Mouse (Mus musculus) myocyte (in vitro differentiated cells): ENCODE measurements around the gene Ikzf1. TPM values are rescaled to one million over a fixed set of nuclear protein-coding genes. Genes with fewer than 3 reads are reported as not detected.

Experiments used
- H3K27me3 ChIP-seq: one replicate; pipeline ENCODE4 v1.6.1; 2011; ENCODE audit not compliant: control insufficient read depth, insufficient read depth, insufficient read length
- H3K36me3 ChIP-seq: one replicate; pipeline ENCODE4 v1.6.1; 2011; ENCODE audit not compliant: control insufficient read depth, insufficient read depth
- H3K4me2 ChIP-seq: one replicate; pipeline ENCODE4 v1.6.1; 2011; ENCODE audit warnings: low read depth, control low read depth
- H3K4me3 ChIP-seq: one replicate; pipeline ENCODE4 v1.5.1; 2011; ENCODE audit warnings: mild to moderate bottlenecking, control low read depth, moderate library complexity
- H3K79me2 ChIP-seq: one replicate; pipeline ENCODE4 v1.6.1; 2011; ENCODE audit not compliant: control insufficient read depth, insufficient read depth
- H3ac ChIP-seq: one replicate; pipeline ENCODE4 v1.6.1; 2011; ENCODE audit not compliant: control insufficient read depth, insufficient read length
- CEBPB ChIP-seq: IDR thresholded peaks from 2 replicates; pipeline ENCODE4 v1.6.1; 2011; ENCODE audit warnings: mild to moderate bottlenecking, moderate library complexity; ENCODE audit not compliant: poor library complexity, insufficient read depth, severe bottlenecking
- E2F4 ChIP-seq: IDR thresholded peaks from one replicate; pipeline ENCODE4 v1.6.1; 2011; ENCODE audit warnings: mild to moderate bottlenecking, control low read depth, moderate library complexity; ENCODE audit not compliant: insufficient read depth
- MAX ChIP-seq: IDR thresholded peaks from one replicate; pipeline ENCODE4 v1.6.1; 2011; ENCODE audit warnings: low read depth, mild to moderate bottlenecking, control low read depth
- MYOD1 ChIP-seq, 3 experiments: IDR thresholded peaks; one replicate each; pipeline ENCODE4 v1.6.1; 2011; ENCODE audit warnings: control low read depth in 2 of 3, low read depth in 2 of 3, mild to moderate bottlenecking in 2 of 3, moderate library complexity in 1 of 3; ENCODE audit not compliant: insufficient read length in 2 of 3, control insufficient read depth in 1 of 3
- MYOG ChIP-seq, 3 experiments: IDR thresholded peaks; one replicate each; pipeline ENCODE4 v1.6.1; 2011; ENCODE audit warnings: control low read depth in 2 of 3, low read depth in 2 of 3, mild to moderate bottlenecking in 2 of 3; ENCODE audit not compliant: insufficient read length in 2 of 3, control insufficient read depth in 1 of 3, insufficient read depth in 1 of 3
- POLR2A ChIP-seq: IDR thresholded peaks from one replicate; pipeline ENCODE4 v1.6.1; 2011; ENCODE audit warnings: low read depth, mild to moderate bottlenecking, control low read depth, moderate library complexity; ENCODE audit not compliant: insufficient read length
- POLR2AphosphoS2 ChIP-seq: IDR thresholded peaks from one replicate; pipeline ENCODE4 v1.6.1; 2011; ENCODE audit warnings: low read depth, control low read depth; ENCODE audit not compliant: insufficient read length
- REST ChIP-seq: IDR thresholded peaks from one replicate; pipeline ENCODE4 v1.6.1; 2011; ENCODE audit warnings: mild to moderate bottlenecking, control low read depth, moderate library complexity; ENCODE audit not compliant: insufficient read depth, insufficient read length
- SRF ChIP-seq: IDR thresholded peaks from one replicate; pipeline ENCODE4 v1.6.1; 2011; ENCODE audit warnings: low read depth; ENCODE audit not compliant: control insufficient read depth, insufficient read length
- TCF12 ChIP-seq: IDR thresholded peaks from one replicate; pipeline ENCODE4 v1.6.1; 2011; ENCODE audit warnings: mild to moderate bottlenecking, control low read depth; ENCODE audit not compliant: poor library complexity, insufficient read depth, severe bottlenecking
- TCF3 ChIP-seq: IDR thresholded peaks from one replicate; pipeline ENCODE4 v1.6.1; 2011; ENCODE audit warnings: low read depth, control low read depth; ENCODE audit not compliant: insufficient read length
- USF1 ChIP-seq: IDR thresholded peaks from one replicate; pipeline ENCODE4 v1.6.1; 2011; ENCODE audit warnings: low read depth, mild to moderate bottlenecking, control low read depth, moderate library complexity
- polyA plus RNA-seq: library from polyadenylated mRNA; unstranded; fragments of >200 nt; fragmentation: generic; extraction: Trizol; gene quantifications from one replicate; pipeline ENCODE4 v1.2.1, GENCODE M21; 2012; ENCODE audit warnings: missing spikeins

Gene Ikzf1
- polyA plus RNA-seq, 1 experiment: 0.19 TPM

- no peaks in the 10 kb centered on the region for H3K36me3 ChIP-seq
- no peaks in the 10 kb centered on the region for H3K79me2 ChIP-seq
- H3K4me2 ChIP-seq: no peak overlapping the region
- TF ChIP-seq SRF: no peak
- no peak for TF ChIP-seq TCF3
- TF ChIP-seq MYOD1 (IDR thresholded peaks at IDR 0.05; ENCODE audit: control insufficient read depth in 1 of 3, insufficient read length in 2 of 3, low read depth in 2 of 3): peak in 1 of 3 experiments; percentile 17
- no peak for TF ChIP-seq POLR2AphosphoS2
- TF ChIP-seq USF1: no peak
- no peak for TF ChIP-seq E2F4
- TF ChIP-seq CEBPB: no peak
- TF ChIP-seq MYOG (IDR thresholded peaks at IDR 0.05; ENCODE audit: control insufficient read depth in 1 of 3, insufficient read depth in 1 of 3, insufficient read length in 2 of 3, low read depth in 2 of 3): peak in 1 of 3 experiments; percentile 22
- TF ChIP-seq TCF12: no peak
- no peak overlapping the region for H3ac ChIP-seq
- H3K4me3 ChIP-seq: no peak overlapping the region
- H3K27me3 ChIP-seq: no peaks in the 10 kb centered on the region
Observed at GRCm38 (mm10) chr11:11658834-11659233, 26.0 kb upstream of the Ikzf1 start.

- no peak overlapping the region for H3K4me2 ChIP-seq
- H3ac ChIP-seq: no peak overlapping the region
- H3K4me3 ChIP-seq: no peak overlapping the region
- H3K79me2 ChIP-seq: no peaks in the 10 kb centered on the region
- no peaks in the 10 kb centered on the region for H3K36me3 ChIP-seq
- no peaks in the 10 kb centered on the region for H3K27me3 ChIP-seq
- TF ChIP-seq TCF12 (no peak), TCF3 (no peak), POLR2AphosphoS2 (no peak), E2F4 (no peak), USF1 (no peak)
Observed at GRCm38 (mm10) chr11:11660651-11661050, 24.2 kb upstream of the Ikzf1 start.

- Histone ChIP-seq H3K36me3 (no peaks in the 10 kb centered on the region), H3K27me3 (no peaks in the 10 kb centered on the region)
- peak in 1 of 3 experiments; percentile 33 for TF ChIP-seq MYOG (IDR thresholded peaks at IDR 0.05; ENCODE audit: control insufficient read depth in 1 of 3, insufficient read depth in 1 of 3, insufficient read length in 2 of 3, low read depth in 2 of 3)
- no peak for TF ChIP-seq SRF
- TF ChIP-seq MYOD1 (IDR thresholded peaks at IDR 0.05; ENCODE audit: control insufficient read depth in 1 of 3, insufficient read length in 2 of 3, low read depth in 2 of 3): peak in 1 of 3 experiments; percentile 3
- TF ChIP-seq CEBPB: no peak
- no peak for TF ChIP-seq TCF12
- no peak for TF ChIP-seq POLR2A
- TF ChIP-seq REST: no peak
Observed at GRCm38 (mm10) chr11:11667254-11667921, 17.4 kb upstream of the Ikzf1 start.

GRCm38 (mm10) chr11:11667922-11668290 lies 16.9 kb upstream of the Ikzf1 start:
- Histone ChIP-seq H3K36me3 (no peaks in the 10 kb centered on the region), H3K27me3 (no peaks in the 10 kb centered on the region), H3K4me2 (no peak overlapping the region), H3K79me2 (no peaks in the 10 kb centered on the region), H3ac (no peak overlapping the region), H3K4me3 (no peak overlapping the region)
- TF ChIP-seq TCF12 (no peak), REST (no peak), E2F4 (no peak), USF1 (no peak), POLR2A (no peak), CEBPB (no peak), MYOD1 (IDR thresholded peaks at IDR 0.05; ENCODE audit: control insufficient read depth in 1 of 3, insufficient read length in 2 of 3, low read depth in 2 of 3) (no peak), MAX (no peak), POLR2AphosphoS2 (no peak), SRF (no peak), MYOG (IDR thresholded peaks at IDR 0.05; ENCODE audit: control insufficient read depth in 1 of 3, insufficient read depth in 1 of 3, insufficient read length in 2 of 3, low read depth in 2 of 3) (no peak), TCF3 (no peak)

More at GRCm38 (mm10) chr11:11667254-11667921, 17.4 kb upstream of the Ikzf1 start:
- Histone ChIP-seq H3ac (no peak overlapping the region), H3K4me2 (no peak overlapping the region), H3K79me2 (no peaks in the 10 kb centered on the region), H3K4me3 (no peak overlapping the region)

GRCm38 (mm10) chr11:11672974-11673373 lies 11.8 kb upstream of the Ikzf1 start:
- H3K4me2 ChIP-seq: no peak overlapping the region
- no peak overlapping the region for H3ac ChIP-seq
- TF ChIP-seq E2F4 (no peak), MAX (no peak), MYOD1 (IDR thresholded peaks at IDR 0.05; ENCODE audit: control insufficient read depth in 1 of 3, insufficient read length in 2 of 3, low read depth in 2 of 3) (no peak), POLR2A (no peak), CEBPB (no peak)

More at GRCm38 (mm10) chr11:11672974-11673373, 11.8 kb upstream of the Ikzf1 start:
- H3K27me3 ChIP-seq: no peaks in the 10 kb centered on the region
- H3K36me3 ChIP-seq: no peaks in the 10 kb centered on the region
- no peak overlapping the region for H3K4me3 ChIP-seq
- no peaks in the 10 kb centered on the region for H3K79me2 ChIP-seq
